Mouse (Mus musculus) intestine, embryonic 14.5 days (tissue): ENCODE data around the gene Rhof. TPM values are rescaled to one million over a fixed set of nuclear protein-coding genes. Genes with fewer than 3 reads are reported as not detected.

Source experiments
- polyA plus RNA-seq: library from polyadenylated mRNA; unstranded; fragments of >200 nt; fragmentation: Nextera tagmentation; extraction: Ambion mirVana; gene quantifications from 2 replicates; pipeline ENCODE4 v1.2.1, GENCODE M21; 2014

Rhof gene
- polyA plus RNA-seq, 1 experiment from 2014 or later = 1.5 TPM

Other genes with a start within 250 kb of the Rhof start
- 31.7 and 37.4 TPM in 2 replicates for gene Kdm2b, start 142.9 kb downstream of the Rhof start, polyA plus RNA-seq
- gene Orai1, start 117.6 kb downstream of the Rhof start, polyA plus RNA-seq = 15.6 and 17.7 TPM in 2 replicates
- 0.54 and 1.5 TPM in 2 replicates for gene Morn3, start 85.7 kb downstream of the Rhof start, polyA plus RNA-seq
- 8.9 and 10.0 TPM in 2 replicates for gene Tmem120b, start 64.3 kb downstream of the Rhof start, polyA plus RNA-seq
- 10.3 and 10.6 TPM in 2 replicates for gene Setd1b, start 9.5 kb upstream of the Rhof start, polyA plus RNA-seq
- 58.6 and 68.4 TPM in 2 replicates for gene Psmd9, start 36.7 kb upstream of the Rhof start, polyA plus RNA-seq
- gene Hpd, start 50.0 kb upstream of the Rhof start, polyA plus RNA-seq = 1.3 and 1.9 TPM in 2 replicates
- gene Wdr66, start 119.4 kb upstream of the Rhof start, polyA plus RNA-seq = 1.1 and 1.8 TPM in 2 replicates
- 21.1 and 24.0 TPM in 2 replicates for gene Bcl7a, start 211.1 kb upstream of the Rhof start, polyA plus RNA-seq